Mouse (Mus musculus) skeletal muscle tissue, adult 2 months (tissue): ENCODE results near the gene Tmem104.

Experiments
- DNase-seq: peaks from one replicate; pipeline ENCODE4 v3.0.0-alpha.2; 2012; ENCODE audit warnings: low read depth, low spot score

Gene Tmem104

DNA sequence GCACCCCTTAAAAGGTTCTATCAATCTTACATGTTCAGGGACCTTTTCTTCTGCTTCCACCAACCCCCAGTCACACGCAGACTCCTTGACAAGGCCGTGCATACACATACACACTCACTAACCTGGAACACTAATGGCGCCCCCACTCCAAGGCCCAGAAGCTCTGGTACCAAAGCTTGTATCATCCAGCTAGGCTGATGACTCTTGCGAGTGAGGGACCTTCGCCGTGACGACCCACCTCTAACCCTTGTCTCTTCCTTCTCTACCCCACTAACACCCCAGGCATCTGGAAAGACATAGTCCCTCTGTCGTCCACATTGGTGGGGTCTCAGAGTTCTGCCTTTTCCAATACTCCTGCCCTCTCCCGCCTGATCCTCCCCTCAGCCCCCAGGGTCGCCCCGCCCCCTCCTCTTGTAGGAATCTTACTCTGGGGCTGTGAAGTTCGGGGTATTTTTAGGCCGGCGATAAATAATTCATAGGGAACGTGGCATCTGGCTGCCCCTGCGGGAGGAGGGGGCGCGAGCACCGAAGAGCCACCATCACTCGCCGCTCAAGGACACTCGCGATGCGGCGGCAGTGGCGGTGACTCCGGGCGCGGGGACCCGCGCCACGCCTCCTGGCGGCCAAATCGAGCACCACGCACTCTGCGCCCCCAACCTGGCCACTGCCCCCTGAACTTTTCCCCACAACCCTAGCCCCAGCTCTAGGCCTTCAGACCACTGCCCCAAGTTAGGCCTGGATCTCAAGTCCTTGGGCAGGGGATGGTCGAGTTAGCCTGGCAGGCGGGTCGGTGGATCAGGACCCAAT lies 77.8 kb downstream of the Tmem104 start:
- no peak for DNase-seq

DNA sequence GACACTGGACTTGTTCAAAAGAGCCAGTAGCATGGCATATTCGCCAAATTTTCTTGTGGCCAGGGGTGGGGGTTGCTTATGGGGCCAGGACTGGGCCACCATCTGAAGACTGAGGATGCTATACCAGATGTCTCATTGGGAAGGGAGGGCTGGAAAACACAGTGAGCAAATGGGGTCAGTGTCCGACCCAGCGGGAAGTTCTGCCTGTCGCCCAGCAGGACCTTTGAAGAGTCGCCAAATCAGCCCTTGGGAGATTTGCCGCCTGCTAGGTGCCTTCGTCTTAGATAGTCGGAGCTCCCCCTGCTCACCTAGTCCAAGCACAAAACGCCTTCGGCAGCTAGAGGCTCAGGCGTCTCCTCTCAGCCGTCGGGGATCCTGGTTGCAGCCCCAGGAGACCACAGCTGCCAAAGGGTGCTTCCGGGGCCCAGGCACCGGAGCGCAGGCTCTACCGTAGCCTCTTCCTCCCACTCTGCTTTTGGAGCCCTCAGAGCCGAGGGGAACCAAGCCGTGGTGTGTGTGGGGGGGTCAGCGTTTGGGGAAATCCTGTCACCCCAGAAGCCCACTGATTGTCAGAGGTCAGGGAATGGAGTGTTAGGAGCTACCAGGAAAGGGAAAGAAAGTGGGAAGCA lies 78.6 kb downstream of the Tmem104 start:
- no peak for DNase-seq

DNA sequence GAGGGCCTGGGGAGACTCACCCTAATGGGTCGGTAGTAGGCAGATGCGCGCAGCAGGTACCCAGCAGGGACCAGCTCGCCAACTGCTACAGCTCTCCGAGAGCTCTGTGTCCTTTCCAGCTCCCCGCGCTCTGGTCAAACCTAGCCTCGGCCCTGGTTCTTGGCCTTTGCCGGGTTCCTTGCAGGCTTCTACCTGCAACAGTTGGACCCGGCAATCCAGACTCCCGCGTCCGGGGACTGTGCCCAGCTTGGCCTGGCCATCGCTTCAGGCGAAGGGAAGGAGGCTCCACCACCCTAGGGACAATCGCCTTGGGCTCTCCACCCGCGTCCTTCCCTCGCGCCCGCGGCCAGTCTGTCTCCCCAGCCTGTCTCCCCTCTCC lies 79.1 kb downstream of the Tmem104 start:
- no peak for DNase-seq

DNA sequence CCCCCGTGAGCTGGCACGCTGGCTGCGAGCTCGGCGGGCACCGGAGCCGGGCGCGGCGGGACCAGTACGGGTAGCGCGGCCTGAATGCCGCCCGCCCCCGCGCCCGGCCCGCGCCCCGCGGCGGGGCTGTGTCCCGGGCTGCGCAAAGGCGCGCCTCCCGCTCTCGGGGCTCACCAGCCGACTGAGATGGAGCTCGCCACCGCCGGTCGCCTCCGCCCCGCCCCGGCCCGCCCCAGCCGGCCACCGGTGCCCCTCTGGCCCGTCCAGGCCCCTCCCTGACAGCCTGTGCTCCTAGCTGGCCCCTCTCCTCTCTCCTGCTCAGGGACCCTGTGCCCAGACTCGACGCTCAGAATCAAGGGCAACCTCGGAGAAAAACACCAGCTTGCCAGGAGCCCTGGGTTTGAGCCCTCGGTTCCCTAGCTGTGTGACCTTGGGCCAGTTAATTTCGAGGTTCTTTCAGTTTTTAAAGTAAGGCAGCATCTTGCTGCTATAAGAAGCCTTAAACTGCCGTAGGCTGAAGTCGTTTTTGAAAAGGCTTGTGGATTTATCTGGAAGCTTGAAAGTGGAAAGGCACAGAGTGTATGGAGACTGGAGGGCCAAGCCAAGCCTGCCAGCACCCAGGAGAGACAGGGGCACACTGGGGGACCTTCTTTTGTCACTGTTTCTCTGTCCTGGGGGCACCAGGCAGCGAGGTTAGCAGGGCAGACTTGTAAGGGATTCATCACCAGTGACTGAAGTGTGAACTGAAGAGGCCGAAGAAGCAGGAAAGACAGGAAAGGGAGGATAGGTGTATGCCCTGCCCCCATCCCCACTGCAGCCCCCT lies 80.0 kb downstream of the Tmem104 start, which contains the start of gene Grin2c:
Gene Grin2c (minus strand): TSS at position 183 of the 823 bp plus-strand sequence.
- no peak for DNase-seq

DNA sequence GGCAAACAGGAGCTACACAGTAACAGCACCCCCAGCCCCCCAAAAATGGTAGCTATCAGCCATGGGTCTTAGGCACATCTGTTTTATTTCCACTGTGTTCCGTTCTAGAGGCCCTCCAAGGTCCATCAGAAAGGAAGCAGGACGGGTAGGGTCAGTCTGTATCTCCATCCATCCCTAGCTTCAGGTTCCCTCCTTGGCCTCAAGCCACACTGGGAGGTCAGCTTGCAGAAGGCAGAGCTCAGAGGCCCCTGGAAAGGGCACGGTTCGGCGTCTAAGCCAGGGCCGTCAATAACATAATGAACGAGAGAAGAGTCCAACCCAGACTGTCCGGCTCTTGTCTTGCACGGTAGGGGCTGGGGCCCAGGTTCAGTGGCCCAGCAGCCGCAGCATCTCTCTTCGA lies 80.7 kb downstream of the Tmem104 start:
- DNase-seq, result no peak

DNA sequence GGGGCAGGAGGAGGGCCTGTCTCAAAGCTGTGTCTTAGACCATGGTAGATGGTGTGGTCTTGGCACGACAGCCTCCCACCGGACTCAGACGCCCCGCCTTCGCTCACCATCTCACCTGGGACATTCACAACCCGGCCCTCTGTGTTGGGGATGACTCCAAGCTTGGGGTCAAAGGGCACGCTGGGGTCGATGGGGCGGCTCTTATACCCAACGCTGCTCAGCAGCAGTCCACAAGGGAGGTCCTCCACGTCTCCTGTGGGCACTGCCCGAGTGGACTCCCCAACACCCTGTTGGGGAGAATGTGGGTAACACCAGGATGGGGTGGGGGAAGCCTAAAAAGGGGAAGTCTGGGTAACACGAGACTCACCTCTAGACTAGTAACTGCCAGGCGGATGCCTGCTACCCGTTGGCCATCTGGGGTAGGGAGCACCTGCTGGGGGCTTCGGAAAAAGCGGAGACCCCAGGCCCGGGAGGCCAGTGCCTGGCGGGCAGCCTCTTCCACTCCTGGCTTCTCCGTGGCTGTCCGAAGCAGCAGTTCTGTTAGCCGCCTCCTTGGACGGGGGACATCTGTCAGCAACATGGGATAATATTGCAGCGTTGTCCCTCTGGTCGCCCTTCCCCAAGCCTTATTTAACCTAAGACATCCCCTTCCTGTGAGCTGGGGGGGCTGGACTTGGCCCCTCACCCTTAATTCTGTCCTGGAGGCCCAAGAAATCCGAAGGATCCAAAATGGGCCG lies 82.2 kb downstream of the Tmem104 start:
- DNase-seq, result no peak

DNA sequence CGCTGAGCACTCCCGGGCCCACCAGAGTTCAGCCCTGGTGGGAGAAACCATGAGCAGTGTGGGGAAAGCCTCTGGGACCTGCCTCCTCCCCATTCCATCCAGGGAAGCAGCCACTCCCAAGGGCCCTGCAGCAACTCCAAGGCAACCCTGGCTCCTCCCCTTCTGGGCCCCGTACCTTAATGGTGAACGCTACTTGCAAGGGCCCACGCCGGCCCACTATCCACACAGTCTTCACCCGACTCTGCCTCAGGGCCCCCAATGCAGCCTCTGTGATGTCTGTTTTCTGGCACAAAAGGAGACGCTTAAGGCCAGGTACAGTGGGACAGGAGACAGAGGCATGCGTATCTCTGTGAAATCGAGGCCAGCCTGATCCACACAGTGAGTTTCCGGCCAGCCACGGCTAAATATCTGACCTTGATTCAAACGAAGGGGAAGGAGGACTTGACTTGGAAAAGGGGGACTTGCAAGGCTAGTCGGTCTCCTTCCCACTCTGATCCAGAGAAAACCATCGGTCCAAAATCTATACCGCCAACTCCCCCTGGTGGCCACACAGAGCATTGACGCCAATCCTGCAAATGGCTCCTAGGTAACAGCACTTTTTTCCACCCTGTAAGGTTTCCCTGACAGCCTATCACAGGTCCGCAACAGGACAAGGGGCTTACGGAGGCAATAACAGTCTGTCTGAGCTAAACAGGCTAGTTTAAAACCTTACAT lies 83.0 kb downstream of the Tmem104 start:
- DNase-seq, result peak; percentile 52

DNA sequence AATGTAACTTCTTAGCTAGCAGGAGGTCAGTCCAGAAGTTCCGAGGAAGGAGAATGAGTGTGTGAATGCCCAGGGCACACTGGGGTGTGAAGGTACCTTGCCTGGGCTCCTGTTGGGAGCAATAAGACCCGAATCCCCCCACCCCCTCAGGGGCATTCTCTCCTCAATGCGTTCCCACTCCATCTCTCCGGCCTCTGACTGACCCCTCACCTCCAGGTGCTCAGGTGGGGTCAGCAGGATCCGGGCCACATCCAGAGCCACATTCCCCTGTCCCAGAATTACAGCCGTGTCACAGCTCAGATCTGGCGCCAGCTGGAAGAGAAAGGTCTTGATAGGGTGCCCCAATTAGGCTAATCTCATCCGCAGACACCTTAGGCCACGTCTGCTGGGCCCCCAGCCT lies 83.8 kb downstream of the Tmem104 start:
- DNase-seq, result no peak

DNA sequence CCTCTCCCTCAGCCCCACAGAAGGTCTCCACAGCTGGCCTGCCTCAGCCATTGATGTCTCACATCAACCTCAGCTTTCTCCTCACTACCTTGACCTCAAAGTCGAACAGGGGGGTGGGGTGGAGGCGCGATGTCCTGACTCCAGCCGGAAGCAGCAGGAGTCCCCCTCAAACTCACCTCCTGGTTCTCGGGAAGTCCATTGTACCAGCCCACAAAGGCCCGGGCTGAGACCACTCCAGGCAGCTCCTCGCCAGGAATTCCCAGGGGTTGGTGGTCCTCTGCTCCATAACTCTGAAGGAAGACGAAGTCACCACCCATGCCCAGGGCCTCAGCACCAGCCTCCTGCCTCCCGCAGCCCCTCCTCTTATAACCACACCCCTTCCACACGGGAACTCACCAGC lies 84.2 kb downstream of the Tmem104 start:
- no peak for DNase-seq

DNA sequence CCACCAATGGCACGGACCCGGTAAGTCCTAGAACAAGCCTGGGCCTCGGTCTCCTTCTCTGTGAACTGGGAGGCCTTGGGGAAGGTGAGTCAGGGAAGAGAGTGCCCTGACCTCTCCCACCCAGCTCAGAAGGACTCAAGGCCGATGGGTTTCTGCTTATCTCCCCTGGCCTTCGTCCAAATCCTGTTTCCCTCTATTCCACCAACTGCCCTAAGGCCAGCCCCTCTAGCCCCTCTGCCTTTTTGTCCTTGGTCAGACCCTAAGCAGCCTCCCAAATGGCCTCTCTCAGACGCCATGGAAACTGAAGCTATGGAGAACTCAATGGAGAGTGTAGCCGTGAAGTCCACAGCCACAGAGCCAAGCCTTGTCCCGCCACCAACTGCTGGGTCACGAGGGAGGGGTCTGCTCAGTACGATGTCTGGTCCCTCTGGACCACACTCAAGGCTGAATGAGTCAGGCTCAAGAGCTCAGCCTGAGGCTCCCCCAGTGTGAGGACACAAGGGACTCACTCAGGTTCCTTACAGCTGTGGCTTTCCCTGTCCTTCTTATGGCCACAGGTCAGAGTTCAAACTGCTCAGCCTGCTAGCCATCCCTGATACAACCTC lies 85.7 kb downstream of the Tmem104 start:
- no peak for DNase-seq

DNA sequence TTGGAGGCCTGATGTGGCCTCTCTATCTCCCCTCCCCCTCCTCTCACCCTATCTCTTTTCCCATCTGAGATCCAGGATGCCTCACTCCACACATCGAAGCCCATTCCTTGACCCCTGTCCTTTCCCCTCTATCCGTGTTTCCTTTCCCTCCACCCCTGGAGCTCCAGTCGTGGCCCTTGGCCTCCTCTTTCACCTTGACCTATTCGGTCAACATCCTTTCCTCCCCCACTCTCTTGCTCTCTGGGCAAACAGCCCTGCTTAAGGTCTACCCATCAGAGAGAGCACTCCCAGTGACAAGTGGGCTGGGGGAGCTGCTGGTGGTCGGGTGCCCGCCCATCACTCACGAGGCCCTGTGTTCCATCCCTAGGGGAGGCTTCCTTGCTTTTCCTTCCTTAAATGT lies 86.4 kb downstream of the Tmem104 start:
- DNase-seq, result no peak

DNA sequence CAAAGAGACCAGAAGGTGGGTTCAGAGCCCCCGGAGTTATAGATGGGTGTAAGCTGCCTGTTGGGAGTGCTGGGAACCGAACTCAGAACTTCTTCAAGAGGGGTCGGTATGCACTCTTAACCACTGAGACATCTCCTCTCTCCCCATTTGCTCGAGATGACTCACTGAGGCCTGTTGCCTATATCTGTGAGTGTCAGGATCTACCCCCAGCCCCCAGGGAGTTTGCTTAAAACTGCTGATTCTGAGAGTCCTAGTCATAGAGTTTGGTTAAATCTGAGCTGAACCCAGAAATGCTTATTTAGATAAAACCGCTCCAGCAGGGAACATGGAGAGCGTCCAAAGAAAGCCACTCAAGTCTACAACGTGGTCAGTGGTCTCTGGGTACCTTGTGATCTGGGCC lies 86.9 kb downstream of the Tmem104 start:
- DNase-seq, result no peak

DNA sequence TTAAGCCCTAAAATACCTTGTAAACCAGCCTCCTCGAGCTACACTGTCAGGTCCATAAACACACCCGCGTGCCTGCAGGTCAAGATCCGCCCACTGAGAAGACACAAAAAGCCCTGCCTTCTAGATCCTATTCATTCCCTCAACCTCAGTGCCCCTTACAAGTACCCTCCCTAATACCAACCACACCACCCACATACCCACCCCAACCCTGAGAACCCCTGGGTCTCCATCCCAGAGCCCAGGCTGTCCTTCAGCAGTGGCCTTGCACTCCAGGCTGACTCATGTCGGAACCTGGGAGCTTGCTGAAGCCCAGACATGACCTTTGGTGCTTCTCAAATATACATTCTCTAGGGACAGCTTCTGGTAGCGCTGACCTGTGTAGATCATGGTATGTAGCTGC lies 87.5 kb downstream of the Tmem104 start:
- no peak for DNase-seq

DNA sequence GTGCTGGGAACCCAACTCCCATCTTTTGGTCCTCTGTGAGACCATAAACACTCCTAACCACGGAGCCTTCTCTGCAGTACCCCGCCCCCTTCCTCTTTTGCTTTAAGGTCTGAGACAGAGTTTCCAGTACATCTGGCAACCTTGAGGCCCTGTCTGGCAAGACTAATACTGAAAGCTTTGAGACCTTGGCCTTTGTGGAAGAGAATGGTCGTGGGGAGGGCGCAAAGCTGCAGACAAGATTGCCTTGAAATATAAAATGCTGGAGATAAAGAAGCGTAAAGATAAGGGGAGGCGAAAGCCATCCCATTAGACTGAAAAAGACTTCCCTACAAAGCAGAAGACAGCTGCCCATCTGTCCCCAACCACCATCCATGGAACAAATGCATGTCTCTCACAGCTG lies 88.2 kb downstream of the Tmem104 start:
- no peak for DNase-seq

DNA sequence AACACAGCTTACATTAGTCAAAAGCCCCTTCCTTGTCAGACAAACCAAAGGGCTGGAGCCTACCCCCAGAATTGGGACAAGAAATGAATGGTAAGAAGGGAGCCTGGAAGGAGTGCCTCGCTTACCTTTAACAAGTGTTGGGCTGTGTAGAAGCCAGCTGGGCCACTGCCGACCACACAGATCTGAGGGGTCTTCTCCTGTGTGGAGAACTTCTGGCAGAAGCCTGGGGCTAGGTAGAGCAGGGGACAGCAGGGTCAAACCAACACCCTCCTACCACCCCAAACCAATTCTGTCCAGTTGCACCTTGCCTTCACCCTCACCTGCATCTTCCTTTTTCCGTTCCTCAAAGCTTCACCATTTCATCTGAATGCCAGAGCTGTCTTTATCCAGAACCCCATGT lies 88.7 kb downstream of the Tmem104 start:
- no peak for DNase-seq

DNA sequence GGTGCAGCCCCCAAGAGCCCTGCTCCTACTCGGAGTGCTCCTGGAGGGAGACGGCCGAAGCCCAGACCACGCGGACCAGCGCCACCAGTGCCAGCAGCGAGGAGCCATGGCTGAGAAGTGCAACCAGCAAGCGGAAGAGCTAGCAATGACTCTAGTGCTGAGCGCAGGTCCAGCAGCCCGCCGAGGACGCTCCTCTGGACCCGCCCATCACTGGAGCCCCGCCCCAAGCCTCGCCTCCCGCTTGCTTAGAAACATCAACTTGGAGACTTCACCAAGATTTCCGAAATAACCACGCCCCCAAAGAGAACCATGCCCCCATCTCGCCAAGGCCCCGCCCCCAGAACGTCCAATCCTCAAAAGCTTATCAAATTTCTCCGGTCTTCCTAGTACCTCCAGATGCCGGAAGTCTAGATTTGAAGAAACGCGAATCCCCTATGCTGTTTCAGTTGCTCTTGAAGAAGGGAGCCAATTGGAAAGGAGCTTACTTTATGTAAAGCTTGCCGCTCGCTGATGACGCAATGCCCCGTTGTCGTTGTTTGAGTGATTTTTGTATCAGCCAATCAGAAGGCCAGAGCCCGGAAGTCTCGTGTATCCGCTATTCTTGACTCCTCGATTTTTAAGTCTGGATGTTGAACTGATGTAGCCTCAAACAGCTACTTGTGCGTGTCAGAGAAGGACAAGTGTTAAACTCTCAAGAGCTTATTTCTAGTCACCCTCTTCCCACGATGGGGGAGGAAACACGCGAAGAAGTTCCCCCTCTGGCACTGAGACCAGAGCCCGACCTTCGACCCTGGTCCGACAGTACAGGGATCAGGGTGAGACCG lies 89.7 kb downstream of the Tmem104 start, which contains the start of gene Fdxr:
Gene Fdxr (minus strand): TSS at position 271 of the 824 bp plus-strand sequence.
- peak; percentile 100 for DNase-seq

DNA sequence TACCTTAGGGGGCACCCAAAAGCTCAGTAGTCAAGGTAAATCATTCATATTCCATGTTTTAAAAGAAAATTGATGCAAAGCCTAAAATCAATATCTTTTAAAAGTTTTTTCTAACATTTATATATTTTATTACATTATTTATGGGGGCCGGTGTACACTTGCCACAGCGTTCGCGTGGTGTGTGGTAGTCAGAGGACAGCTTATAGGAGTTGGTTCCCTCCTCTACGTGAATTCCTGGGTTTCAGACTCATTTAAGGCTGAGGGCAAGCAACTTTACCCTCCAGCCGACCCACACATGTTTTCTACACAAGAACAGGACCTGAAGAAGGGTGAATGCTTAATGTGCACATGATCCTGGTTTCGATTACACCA lies 90.3 kb downstream of the Tmem104 start:
- no peak for DNase-seq

DNA sequence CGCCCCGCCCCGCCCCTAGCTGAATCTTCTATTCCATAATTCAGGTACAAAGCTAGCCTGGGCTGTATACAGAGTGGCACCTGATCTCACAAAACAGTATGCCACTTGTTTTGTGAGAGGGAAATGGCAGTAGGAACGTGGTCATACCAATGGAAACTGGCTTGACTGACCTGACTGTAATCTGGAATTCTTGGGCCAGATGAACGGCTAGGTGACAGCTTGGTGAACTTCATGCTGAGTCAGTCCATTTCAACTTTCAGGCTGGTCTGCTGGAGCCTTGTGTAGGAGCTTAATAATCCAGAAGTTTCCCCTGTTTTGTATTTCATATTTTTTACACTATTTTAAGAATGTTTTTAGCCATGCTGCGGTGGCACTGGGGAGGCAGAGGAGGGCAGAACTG lies 90.9 kb downstream of the Tmem104 start:
- DNase-seq, result no peak

DNA sequence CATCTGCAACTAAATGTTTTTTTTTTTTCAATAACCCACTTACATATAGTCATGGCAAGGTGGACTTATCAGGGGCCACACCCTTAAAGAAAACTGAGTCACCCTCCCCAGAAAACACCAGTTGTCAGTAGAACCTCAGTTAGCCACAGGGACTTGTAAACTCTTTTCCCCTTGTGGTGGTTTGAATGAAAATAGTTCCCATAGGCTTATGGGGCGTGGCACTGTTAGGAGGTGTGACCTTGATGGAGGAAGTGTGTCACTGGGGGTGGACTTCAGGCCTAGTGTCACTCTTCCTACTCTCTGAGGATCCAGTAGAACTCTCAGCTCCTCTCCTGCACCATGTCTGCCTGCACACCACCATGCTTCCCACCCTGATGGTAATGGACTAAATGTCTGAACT lies 92.4 kb downstream of the Tmem104 start:
- no peak for DNase-seq

DNA sequence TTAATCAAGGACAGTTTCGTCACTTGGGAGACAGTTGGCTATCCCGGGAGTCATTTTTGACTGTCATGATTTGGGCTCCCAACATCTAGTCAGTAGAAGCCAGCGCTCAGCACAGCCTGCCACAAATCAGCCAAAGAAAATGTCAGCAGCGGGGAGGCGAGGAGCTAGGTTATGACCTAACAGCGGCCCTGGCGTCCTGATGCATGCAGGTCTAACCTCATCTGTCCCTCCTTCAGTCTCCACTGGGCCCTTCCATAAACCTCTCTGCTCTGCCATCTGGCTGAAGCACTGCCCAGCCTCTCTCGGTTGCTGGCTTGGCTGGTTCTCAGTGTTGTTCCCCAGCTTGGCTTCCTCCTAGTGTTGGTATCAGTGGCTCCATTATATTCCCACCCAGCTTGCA lies 95.0 kb downstream of the Tmem104 start:
- no peak for DNase-seq
